Mouse (Mus musculus): Measurements from ENCODE around the gene Lmod1. TPM values are rescaled to one million over a fixed set of nuclear protein-coding genes. Genes with fewer than 3 reads are reported as not detected.
A peak's percentile ranks its signal among the peaks of the same experiment; 100 is the strongest.

Lmod1 gene
- polyA plus RNA-seq, 1 experiment from 2014 or later: 0.41 TPM

DNA sequence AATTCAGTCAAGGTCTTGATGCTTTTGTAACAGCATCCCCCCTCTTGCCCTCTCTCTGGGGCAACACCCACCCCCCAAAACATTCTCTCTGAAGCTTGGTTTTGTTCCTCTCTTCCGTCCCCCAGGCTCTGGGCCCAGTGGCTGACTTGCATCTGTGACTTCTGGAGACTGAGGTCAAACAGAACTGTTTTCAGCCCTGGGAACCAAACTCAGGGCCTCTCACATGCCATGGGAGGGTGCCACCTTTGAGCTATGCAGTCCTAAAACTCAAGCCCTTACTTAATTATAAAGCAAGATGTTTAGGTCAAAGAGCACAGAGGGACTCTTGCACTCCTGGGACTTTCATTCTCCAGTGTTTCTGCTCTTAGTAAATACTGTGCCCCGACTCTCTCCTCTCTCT is 1.3 kb downstream of the Lmod1 start:
- peaks cover 21% of the 10 kb centered on the region for H3K4me1 ChIP-seq
- no peak for DNase-seq (ENCODE audit: extremely low spot score, low spot score)
- H3K9me3 ChIP-seq: no peaks in the 10 kb centered on the region
- no peak overlapping the region for H3K27ac ChIP-seq
- H3K4me3 ChIP-seq: no peak overlapping the region
- H3K27me3 ChIP-seq (ENCODE audit: poor library complexity, severe bottlenecking): peaks cover 13% of the 10 kb centered on the region; the same call in 1 of the 2 replicates
- 87% methylated on average over 2 of the region's 2 CpGs for WGBS
- no peaks in the 10 kb centered on the region for H3K36me3 ChIP-seq (replicated peaks)

GRCm38 (mm10) chr1:135328368-135328767 is 3.8 kb downstream of the Lmod1 start:
- H3K27me3 ChIP-seq (ENCODE audit: poor library complexity, severe bottlenecking): peaks cover 13% of the 10 kb centered on the region; the same call in 1 of the 2 replicates
- no peak for DNase-seq (ENCODE audit: extremely low spot score, low spot score)
- H3K9me3 ChIP-seq: no peaks in the 10 kb centered on the region
- H3K4me1 ChIP-seq: peaks cover 21% of the 10 kb centered on the region
- no peak overlapping the region for H3K4me3 ChIP-seq
- H3K27ac ChIP-seq: no peak overlapping the region
- 62% methylated on average over 5 of the region's 5 CpGs for WGBS
- no peaks in the 10 kb centered on the region for H3K36me3 ChIP-seq (replicated peaks)

DNA sequence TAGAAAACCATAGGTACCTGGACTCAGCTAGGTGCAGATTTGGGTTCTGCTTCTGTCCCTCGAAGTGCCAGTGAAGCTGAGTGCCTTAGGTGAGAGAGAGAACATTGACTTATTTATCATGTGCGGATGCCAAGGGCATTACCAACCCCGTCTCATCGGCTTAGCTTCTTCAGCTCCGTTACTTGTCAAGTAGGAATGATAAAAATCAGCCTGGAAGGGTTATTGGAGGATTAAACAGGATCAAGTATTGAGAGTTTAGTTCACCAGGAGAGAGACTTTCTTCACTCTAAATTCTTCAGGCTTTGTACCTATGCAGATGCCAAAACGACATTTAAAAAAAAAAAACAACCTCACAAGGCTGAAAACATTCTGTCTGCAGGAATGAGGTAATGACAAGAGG is 6.0 kb downstream of the Lmod1 start:
- WGBS: 83% methylated on average over 6 of the region's 6 CpGs
- peaks cover 5% of the 10 kb centered on the region; the same call in 1 of the 2 replicates for H3K4me1 ChIP-seq
- H3K36me3 ChIP-seq (replicated peaks): no peaks in the 10 kb centered on the region
- H3K27me3 ChIP-seq (ENCODE audit: poor library complexity, severe bottlenecking): 0 out of 2 replicates have a peak, but pooled peaks cover 2% of the 10 kb centered on the region
- no peak overlapping the region for H3K4me3 ChIP-seq
- H3K27ac ChIP-seq: no peak overlapping the region
- H3K9me3 ChIP-seq: no peaks in the 10 kb centered on the region
- no peak for DNase-seq (ENCODE audit: extremely low spot score, low spot score)

- H3K27me3 ChIP-seq (ENCODE audit: poor library complexity, severe bottlenecking): no peaks in the 10 kb centered on the region
- DNase-seq (ENCODE audit: extremely low spot score, low spot score): no peak
- H3K36me3 ChIP-seq (replicated peaks): no peaks in the 10 kb centered on the region
- no peak overlapping the region for H3K27ac ChIP-seq
- WGBS: 90% methylated on average over 8 of the region's 8 CpGs
- no peak overlapping the region for H3K4me3 ChIP-seq
- H3K9me3 ChIP-seq: no peaks in the 10 kb centered on the region
- peaks cover 3% of the 10 kb centered on the region; the same call in 1 of the 2 replicates for H3K4me1 ChIP-seq
Observed at GRCm38 (mm10) chr1:135341947-135342346, 17.3 kb downstream of the Lmod1 start.

DNA sequence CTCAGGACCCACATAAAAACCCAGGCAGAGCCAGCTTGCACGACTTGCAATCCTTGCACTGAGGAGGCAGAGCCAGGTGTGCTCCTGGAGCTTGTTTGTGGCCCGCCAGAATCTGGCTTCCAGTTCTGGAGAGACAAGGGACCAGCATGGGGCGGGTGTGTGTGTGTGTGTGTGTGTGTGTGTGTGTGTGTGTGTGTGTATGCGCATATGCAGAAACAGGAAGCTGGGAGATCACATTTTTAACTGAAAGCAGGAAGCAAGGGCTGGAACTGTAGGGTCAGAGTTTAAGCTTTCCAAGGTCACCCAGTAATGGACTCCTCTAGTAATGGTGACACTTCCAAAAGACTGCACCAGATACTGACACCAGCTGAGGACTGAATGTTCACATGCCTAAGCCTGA is 19.4 kb downstream of the Lmod1 start:
- WGBS: 63% methylated on average over 4 of the region's 4 CpGs
- H3K4me3 ChIP-seq: no peak overlapping the region

DNA sequence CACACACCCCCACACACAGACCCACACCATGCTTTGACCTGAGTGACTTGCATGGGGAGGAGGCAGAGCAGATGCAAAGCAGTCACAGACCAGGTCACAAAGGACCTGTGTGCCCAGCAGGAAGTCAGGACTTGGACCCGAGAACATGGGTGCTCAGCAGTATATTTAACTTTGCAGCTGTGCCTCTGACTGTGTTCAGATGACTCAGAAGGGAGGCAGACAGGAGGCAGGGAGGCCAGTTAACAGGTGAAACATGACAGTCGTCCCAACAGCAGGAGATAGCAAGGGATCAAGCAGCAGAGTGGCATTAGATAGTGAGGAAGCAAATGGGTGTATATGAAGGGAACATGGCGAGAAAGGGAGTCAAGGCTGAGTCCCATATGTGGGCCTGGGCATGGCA is 22.3 kb downstream of the Lmod1 start:
- 73% methylated on average over 3 of the region's 3 CpGs for WGBS
- Histone ChIP-seq H3K27me3 (ENCODE audit: poor library complexity, severe bottlenecking) (no peaks in the 10 kb centered on the region), H3K9me3 (no peaks in the 10 kb centered on the region), H3K4me1 (peaks cover 14% of the 10 kb centered on the region; the same call in 1 of the 2 replicates), H3K36me3 (replicated peaks) (no peaks in the 10 kb centered on the region), H3K4me3 (no peak overlapping the region), H3K27ac (no peak overlapping the region)
- DNase-seq (ENCODE audit: extremely low spot score, low spot score): no peak

More for the DNA sequence above, 19.4 kb downstream of the Lmod1 start:
- Histone ChIP-seq H3K36me3 (replicated peaks) (no peaks in the 10 kb centered on the region), H3K9me3 (no peaks in the 10 kb centered on the region), H3K27me3 (ENCODE audit: poor library complexity, severe bottlenecking) (no peaks in the 10 kb centered on the region), H3K4me1 (peaks cover 14% of the 10 kb centered on the region; the same call in 1 of the 2 replicates), H3K27ac (no peak overlapping the region)
- no peak for DNase-seq (ENCODE audit: extremely low spot score, low spot score)

DNA sequence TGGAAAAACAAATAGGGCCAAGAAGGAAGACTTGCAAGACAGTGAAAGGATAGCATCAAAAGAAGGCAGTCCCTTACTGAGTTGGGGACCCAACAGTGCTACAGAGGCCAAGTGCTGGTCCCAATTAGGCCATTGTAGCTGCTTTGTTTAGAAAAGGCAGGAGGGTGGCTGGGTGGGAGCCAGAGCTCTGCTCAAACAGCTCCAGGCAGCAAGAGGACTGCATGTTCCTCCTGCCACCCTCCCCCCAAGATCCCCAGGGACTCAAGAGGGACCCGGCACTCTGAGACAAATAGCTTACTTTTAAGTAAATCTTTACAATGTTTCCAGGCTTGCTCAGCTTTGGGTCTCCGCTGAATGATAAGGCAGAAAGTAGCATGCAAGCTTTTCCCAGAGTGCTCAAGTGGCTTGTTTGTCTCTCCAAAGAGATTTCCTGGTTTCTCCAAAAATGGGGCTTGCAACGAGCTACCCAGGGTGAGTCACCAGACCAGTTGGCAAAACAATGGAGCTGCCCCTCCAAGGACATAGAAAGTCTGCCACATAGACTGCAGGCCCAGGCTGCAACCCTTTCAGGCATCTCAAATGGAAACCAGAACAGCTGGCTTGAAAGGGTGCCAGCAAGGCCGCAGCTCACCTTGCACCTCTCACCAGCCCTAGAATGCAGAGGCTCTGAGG is 23.0 kb downstream of the Lmod1 start:
- Histone ChIP-seq H3K27ac (0 out of 2 replicates have a peak overlapping the region, but pooled peaks have one; percentile 1), H3K27me3 (ENCODE audit: poor library complexity, severe bottlenecking) (no peaks in the 10 kb centered on the region), H3K4me1 (peaks cover 14% of the 10 kb centered on the region; the same call in 1 of the 2 replicates), H3K36me3 (replicated peaks) (no peaks in the 10 kb centered on the region), H3K4me3 (no peak overlapping the region), H3K9me3 (no peaks in the 10 kb centered on the region)
- no peak for DNase-seq (ENCODE audit: extremely low spot score, low spot score)
- WGBS: 56% methylated on average over 4 of the region's 4 CpGs

DNA sequence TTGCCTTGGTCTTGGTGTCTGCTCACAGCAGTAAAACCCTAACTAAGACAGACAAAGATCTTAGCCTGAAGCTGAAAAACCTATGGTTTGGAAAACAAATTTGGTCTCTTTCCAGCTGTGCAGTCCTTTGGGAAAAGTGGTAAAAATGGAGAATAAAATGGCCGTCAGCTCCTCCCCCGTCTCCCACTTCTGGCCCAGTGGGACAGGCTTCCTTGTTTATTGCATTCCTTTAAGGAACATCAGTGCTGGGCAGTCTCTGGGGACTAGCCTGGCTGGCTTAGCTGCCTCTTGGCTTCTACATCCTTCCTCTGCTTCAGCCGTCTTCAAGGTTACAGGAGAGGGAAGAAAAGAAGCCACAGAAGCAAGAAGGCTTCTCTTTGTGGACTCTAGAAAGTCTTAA is 27.3 kb downstream of the Lmod1 start:
- peaks cover 11% of the 10 kb centered on the region; the same call in 1 of the 2 replicates for H3K4me1 ChIP-seq
- DNase-seq (ENCODE audit: extremely low spot score, low spot score): no peak
- H3K36me3 ChIP-seq (replicated peaks): no peaks in the 10 kb centered on the region
- H3K27me3 ChIP-seq (ENCODE audit: poor library complexity, severe bottlenecking): no peaks in the 10 kb centered on the region
- WGBS: 89% methylated on average over 3 of the region's 3 CpGs
- H3K4me3 ChIP-seq: no peak overlapping the region
- no peaks in the 10 kb centered on the region for H3K9me3 ChIP-seq
- no peak overlapping the region for H3K27ac ChIP-seq

DNA sequence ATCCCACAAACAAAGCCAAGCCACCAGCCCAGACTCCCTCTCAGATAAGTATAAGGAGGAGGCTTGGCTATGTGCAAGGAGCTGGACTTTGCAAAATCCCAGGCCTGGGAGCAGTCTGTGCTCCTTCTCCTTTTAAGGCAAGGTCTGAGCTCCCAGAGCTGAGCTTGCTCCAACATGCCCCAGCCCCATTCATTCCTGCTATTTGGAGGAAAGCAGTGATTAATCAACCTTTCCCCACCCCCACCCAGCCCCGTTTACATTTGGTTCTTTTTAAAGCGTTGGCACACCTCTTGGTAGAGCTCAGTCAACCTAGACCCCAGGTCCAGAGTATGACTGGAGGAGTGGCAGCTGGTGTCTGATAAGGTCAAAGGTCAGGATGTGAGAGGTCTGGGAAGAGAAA is 34.5 kb downstream of the Lmod1 start:
- Histone ChIP-seq H3K27me3 (ENCODE audit: poor library complexity, severe bottlenecking) (no peaks in the 10 kb centered on the region), H3K4me1 (0 out of 2 replicates have a peak, but pooled peaks cover 2% of the 10 kb centered on the region), H3K9me3 (peaks cover 6% of the 10 kb centered on the region; the same call in 1 of the 2 replicates), H3K36me3 (replicated peaks) (no peaks in the 10 kb centered on the region), H3K27ac (no peak overlapping the region), H3K4me3 (no peak overlapping the region)
- DNase-seq (ENCODE audit: extremely low spot score, low spot score): no peak
- 41% methylated on average over 2 of the region's 2 CpGs for WGBS

GRCm38 (mm10) chr1:135361491-135361890 is 36.9 kb downstream of the Lmod1 start:
- Histone ChIP-seq H3K4me3 (no peak overlapping the region), H3K27me3 (ENCODE audit: poor library complexity, severe bottlenecking) (no peaks in the 10 kb centered on the region), H3K27ac (no peak overlapping the region), H3K9me3 (peaks cover 6% of the 10 kb centered on the region; the same call in 1 of the 2 replicates), H3K36me3 (replicated peaks) (no peaks in the 10 kb centered on the region), H3K4me1 (0 out of 2 replicates have a peak, but pooled peaks cover 7% of the 10 kb centered on the region)
- 89% methylated on average over 4 of the region's 4 CpGs for WGBS
- DNase-seq (ENCODE audit: extremely low spot score, low spot score): no peak

- no peaks in the 10 kb centered on the region for H3K27me3 ChIP-seq (ENCODE audit: poor library complexity, severe bottlenecking)
- H3K36me3 ChIP-seq (replicated peaks): no peaks in the 10 kb centered on the region
- no peak overlapping the region for H3K27ac ChIP-seq
- peaks cover 6% of the 10 kb centered on the region; the same call in 1 of the 2 replicates for H3K9me3 ChIP-seq
- no peak for DNase-seq (ENCODE audit: extremely low spot score, low spot score)
- no peak overlapping the region for H3K4me3 ChIP-seq
- 0 out of 2 replicates have a peak, but pooled peaks cover 7% of the 10 kb centered on the region for H3K4me1 ChIP-seq
Observed at GRCm38 (mm10) chr1:135362115-135362514, 37.5 kb downstream of the Lmod1 start.

- DNase-seq (ENCODE audit: extremely low spot score, low spot score): no peak
- H3K27me3 ChIP-seq (ENCODE audit: poor library complexity, severe bottlenecking): no peaks in the 10 kb centered on the region
- H3K27ac ChIP-seq: no peak overlapping the region
- H3K4me1 ChIP-seq: peaks cover 16% of the 10 kb centered on the region
- no peak overlapping the region for H3K4me3 ChIP-seq
- H3K36me3 ChIP-seq (replicated peaks): no peaks in the 10 kb centered on the region
- peaks cover 6% of the 10 kb centered on the region; the same call in 1 of the 2 replicates for H3K9me3 ChIP-seq
- WGBS: 95% methylated on average over 8 of the region's 8 CpGs
Observed at GRCm38 (mm10) chr1:135363446-135363845, 38.8 kb downstream of the Lmod1 start.

GRCm38 (mm10) chr1:135366380-135366779 is 41.8 kb downstream of the Lmod1 start:
- DNase-seq (ENCODE audit: extremely low spot score, low spot score): no peak
- H3K27me3 ChIP-seq (ENCODE audit: poor library complexity, severe bottlenecking): peaks cover 15% of the 10 kb centered on the region
- peaks cover 6% of the 10 kb centered on the region; the same call in 1 of the 2 replicates for H3K9me3 ChIP-seq

More at GRCm38 (mm10) chr1:135366380-135366779, 41.8 kb downstream of the Lmod1 start:
- peaks cover 22% of the 10 kb centered on the region for H3K4me1 ChIP-seq
- no peak overlapping the region for H3K27ac ChIP-seq
- no peak overlapping the region for H3K4me3 ChIP-seq
- H3K36me3 ChIP-seq (replicated peaks): peaks cover 9% of the 10 kb centered on the region
